In genomic region chr6:146959908-146960680, GRCm38 (mm10) we compare ENCODE assay signal across 12 mouse cellular contexts. TPM values are rescaled to one million over a fixed set of nuclear protein-coding genes. Genes with fewer than 3 reads are reported as not detected.
DNase-seq lines count a peak whose midpoint lies in the region; ATAC-seq and TF ChIP-seq lines count a peak whose summit lies in the region.
"Had no signal": no experiment of that assay in that cellular context is flagged by ENCODE, and none has a peak within 500 bp of the region (broad histone marks: within the 10 kb centered on the region; RNA-seq: fewer than 3 reads in every experiment).

No protein-coding gene starts in this region.

- no peak for TF ChIP-seq CTCF in intestine, postnatal 0 days (IDR thresholded peaks at IDR 0.05; ENCODE audit: low read depth)

- 63% methylated on average over 9 of the region's 9 CpGs for WGBS in heart, embryonic 11.5 days (ENCODE audit: insufficient replicate concordance)
- WGBS in intestine, postnatal 0 days: 48% methylated on average over 9 of the region's 9 CpGs
- WGBS in hindbrain, embryonic 13.5 days: 88% methylated on average over 9 of the region's 9 CpGs

- H3K9ac ChIP-seq in heart, embryonic 11.5 days (ENCODE audit: low read depth, low read length): no peak overlapping the region
- no peak overlapping the region for H3K9ac ChIP-seq in intestine, postnatal 0 days (ENCODE audit: low read depth, low read length)
- no peak overlapping the region for H3K9ac ChIP-seq in hindbrain, embryonic 13.5 days
- H3K9ac ChIP-seq: embryonic facial prominence, embryonic 12.5 days; lung, embryonic 15.5 days had no signal

- H3K4me3 ChIP-seq in heart, embryonic 11.5 days (ENCODE audit: low read depth, low read length): no peak overlapping the region
- no peak overlapping the region for H3K4me3 ChIP-seq in intestine, postnatal 0 days (ENCODE audit: low read depth, low read length)
- H3K4me3 ChIP-seq in hindbrain, embryonic 13.5 days: no peak overlapping the region
- H3K4me3 ChIP-seq: embryonic facial prominence, embryonic 12.5 days; lung, embryonic 15.5 days had no signal

- H3K4me2 ChIP-seq in heart, embryonic 11.5 days: no peak overlapping the region
- no peak overlapping the region for H3K4me2 ChIP-seq in intestine, postnatal 0 days (replicated peaks; ENCODE audit: low read depth)
- H3K4me2 ChIP-seq in hindbrain, embryonic 13.5 days: no peak overlapping the region
- H3K4me2 ChIP-seq: embryonic facial prominence, embryonic 12.5 days; lung, embryonic 15.5 days had no signal

- H3K4me1 ChIP-seq in heart, embryonic 11.5 days (ENCODE audit: control insufficient read depth, insufficient read depth, low read length): peaks cover 40% of the 10 kb centered on the region
- H3K4me1 ChIP-seq in intestine, postnatal 0 days (replicated peaks; ENCODE audit: control insufficient read depth, insufficient read depth, low read length): no peaks in the 10 kb centered on the region; the same call in 1 of the 2 replicates
- no peaks in the 10 kb centered on the region for H3K4me1 ChIP-seq in hindbrain, embryonic 13.5 days (replicated peaks)
- H3K4me1 ChIP-seq: lung, embryonic 15.5 days had no signal

- H3K27me3 ChIP-seq in heart, embryonic 11.5 days (ENCODE audit: control insufficient read depth, insufficient read depth, low read length): no peaks in the 10 kb centered on the region
- H3K27me3 ChIP-seq in intestine, postnatal 0 days (replicated peaks; ENCODE audit: control insufficient read depth, insufficient read depth, low read length): no peaks in the 10 kb centered on the region
- no peaks in the 10 kb centered on the region for H3K27me3 ChIP-seq in hindbrain, embryonic 13.5 days
- H3K27me3 ChIP-seq: embryonic facial prominence, embryonic 12.5 days; lung, embryonic 15.5 days had no signal

- peak; percentile 89 for DNase-seq in heart, adult 11 months
- DNase-seq in 3134 (ENCODE audit: extremely low read depth, insufficient read length, low spot score) (peak; percentile 76), NIH3T3 (ENCODE audit: low read depth) (peak; percentile 91)
- DNase-seq in cerebellum, postnatal 25 days: no peak

- no peak overlapping the region for H3K27ac ChIP-seq in heart, embryonic 11.5 days (ENCODE audit: low read depth, low read length)
- peak overlapping the region; percentile 71 for H3K27ac ChIP-seq in intestine, postnatal 0 days (ENCODE audit: low read depth, low read length)
- H3K27ac ChIP-seq in hindbrain, embryonic 13.5 days: no peak overlapping the region
- H3K27ac ChIP-seq: embryonic facial prominence, embryonic 12.5 days; lung, embryonic 15.5 days had no signal

- H3K9me3 ChIP-seq in heart, embryonic 11.5 days (replicated peaks; ENCODE audit: control insufficient read depth, low read length): no peaks in the 10 kb centered on the region
- no peaks in the 10 kb centered on the region for H3K9me3 ChIP-seq in intestine, postnatal 0 days (ENCODE audit: control insufficient read depth)
- H3K9me3 ChIP-seq in hindbrain, embryonic 13.5 days: no peaks in the 10 kb centered on the region
- H3K9me3 ChIP-seq: embryonic facial prominence, embryonic 12.5 days; lung, embryonic 15.5 days had no signal

- H3K36me3 ChIP-seq in heart, embryonic 11.5 days (ENCODE audit: control insufficient read depth, insufficient read depth, low read length): no peaks in the 10 kb centered on the region
- H3K36me3 ChIP-seq in intestine, postnatal 0 days (ENCODE audit: control insufficient read depth, insufficient read depth): no peaks in the 10 kb centered on the region
- no peaks in the 10 kb centered on the region for H3K36me3 ChIP-seq in hindbrain, embryonic 13.5 days
- H3K36me3 ChIP-seq: embryonic facial prominence, embryonic 12.5 days; lung, embryonic 15.5 days had no signal

- ATAC-seq in heart, embryonic 11.5 days (replicated peaks; ENCODE audit: insufficient number of reproducible peaks, low FRiP score, low TSS enrichment): no peak
- peak; percentile 97 for ATAC-seq in intestine, postnatal 0 days
- ATAC-seq in granulocyte monocyte progenitor cell, adult 5-6 weeks (replicated peaks; ENCODE audit: poor library complexity, severe bottlenecking): no peak
- no peak for ATAC-seq in hindbrain, embryonic 13.5 days (ENCODE audit: low FRiP score)

RNA-seq across cellular contexts. Expression of gene 1700034J05Rik, which starts 5.9 kb away (rescaled TPM):
- polyA plus RNA-seq in heart, embryonic 11.5 days (2014; fragmentation: Nextera tagmentation; extraction: Ambion mirVana): 0.21 and 0.42 TPM in 2 replicates
- polyA plus RNA-seq in intestine, postnatal 0 days (2015; fragmentation: Nextera tagmentation; extraction: Ambion mirVana): 0.24 TPM in 1 of 2 replicates, not detected in the other
- not detected in 2 replicates for total RNA-seq in granulocyte monocyte progenitor cell, adult 5-6 weeks (2014; fragmentation: Nextera tagmentation)
- total RNA-seq in granulocyte monocyte progenitor cell, adult 5-6 weeks (2017): not detected in 2 replicates
- polyA plus RNA-seq in hindbrain, embryonic 13.5 days (2015; fragmentation: Nextera tagmentation; extraction: Ambion mirVana): not detected in 2 replicates
- total RNA-seq: gastrocnemius, postnatal 14 days; left cerebral cortex, adult 8-10 months had no signal

Comparison
In these comparisons a context has a peak if more than half of its experiments do, and no peak if none do; other contexts are left out.
1. DNase-seq: peak in heart, adult 11 months (single experiment), 3134 (single experiment) and NIH3T3 (single experiment); none in cerebellum, postnatal 25 days (0 of 2).